In genomic region chr19:45240026-45240425, GRCm38 (mm10) we compare ENCODE assay signal across 29 mouse cellular contexts. TPM values are rescaled to one million over a fixed set of nuclear protein-coding genes. Genes with fewer than 3 reads are reported as not detected.
DNase-seq lines count a peak whose midpoint lies in the region; ATAC-seq and TF ChIP-seq lines count a peak whose summit lies in the region.
"Had no signal": no experiment of that assay in that cellular context is flagged by ENCODE, and none has a peak within 500 bp of the region (broad histone marks: within the 10 kb centered on the region; RNA-seq: fewer than 3 reads in every experiment).

No protein-coding gene starts in this region.

- no peak overlapping the region for H3K4me2 ChIP-seq in hindbrain, embryonic 11.5 days (replicated peaks; ENCODE audit: low read depth, low read length)
- H3K4me2 ChIP-seq in hindbrain, embryonic 16.5 days (ENCODE audit: low read length) = no peak overlapping the region
- H3K4me2 ChIP-seq in neural tube, embryonic 11.5 days (ENCODE audit: low read depth) = no peak overlapping the region
- H3K4me2 ChIP-seq in kidney, embryonic 15.5 days = no peak overlapping the region
- H3K4me2 ChIP-seq in liver, embryonic 12.5 days = no peak overlapping the region
- H3K4me2 ChIP-seq: embryonic facial prominence, embryonic 13.5 days; forebrain, embryonic 12.5 days; forebrain, embryonic 15.5 days; heart, embryonic 13.5 days; hindbrain, embryonic 12.5 days; hindbrain, embryonic 15.5 days; intestine, embryonic 15.5 days had no signal

- ATAC-seq in hindbrain, embryonic 11.5 days (ENCODE audit: low FRiP score) = no peak
- ATAC-seq in hindbrain, embryonic 16.5 days = no peak
- no peak for ATAC-seq in neural tube, embryonic 11.5 days (ENCODE audit: insufficient read depth, low FRiP score, low TSS enrichment)
- no peak for ATAC-seq in kidney, embryonic 15.5 days (replicated peaks; ENCODE audit: low FRiP score)
- ATAC-seq in liver, embryonic 12.5 days = no peak
- ATAC-seq: CD4-positive, CD25-positive, alpha-beta regulatory T cell, adult 4 months; forebrain, embryonic 15.5 days; intestine, embryonic 15.5 days had no signal

- DNase-seq in hindbrain, embryonic 11.5 days (ENCODE audit: low spot score) = peak; percentile 24
- peak; percentile 89 for DNase-seq in gastrocnemius, adult 2 months
- peak; percentile 40 for DNase-seq in gastrocnemius, postnatal 10 days
- DNase-seq in neural tube, embryonic 11.5 days (ENCODE audit: low spot score) = peak; percentile 9
- no peak for DNase-seq in ovary, postnatal 10 days (ENCODE audit: low spot score)
- DNase-seq: adrenal gland, adult 8-10 months; adrenal gland, postnatal 25 days; cerebellum, adult 11-12 months; cerebellum, adult 8-10 months; heart, adult 2 months; heart, postnatal 14 days; heart, postnatal 4 days had no signal

- TF ChIP-seq CTCF in gastrocnemius, adult 2 months (IDR thresholded peaks at IDR 0.05) = no peak

- H3K4me1 ChIP-seq in hindbrain, embryonic 11.5 days (replicated peaks; ENCODE audit: control insufficient read depth, insufficient read depth, low read length) = peaks cover 3% of the 10 kb centered on the region
- peaks cover 9% of the 10 kb centered on the region for H3K4me1 ChIP-seq in hindbrain, embryonic 16.5 days (ENCODE audit: control insufficient read depth, insufficient read depth, low read depth, low read length)
- H3K4me1 ChIP-seq in neural tube, embryonic 11.5 days (ENCODE audit: control insufficient read depth, insufficient read depth, low read length) = no peaks in the 10 kb centered on the region
- H3K4me1 ChIP-seq in kidney, embryonic 15.5 days = peaks cover 38% of the 10 kb centered on the region
- peaks cover 18% of the 10 kb centered on the region for H3K4me1 ChIP-seq in liver, embryonic 12.5 days

- WGBS in hindbrain, embryonic 11.5 days = 0% methylated on average over 2 of the region's 2 CpGs
- 17% methylated on average over 2 of the region's 2 CpGs for WGBS in hindbrain, embryonic 16.5 days
- WGBS in neural tube, embryonic 11.5 days = 3% methylated on average over 2 of the region's 2 CpGs
- WGBS in kidney, embryonic 15.5 days = 8% methylated on average over 2 of the region's 2 CpGs
- 11% methylated on average over 2 of the region's 2 CpGs for WGBS in liver, embryonic 12.5 days (ENCODE audit: insufficient replicate concordance)

- H3K36me3 ChIP-seq in hindbrain, embryonic 11.5 days (ENCODE audit: control insufficient read depth, insufficient read depth, low read length) = no peaks in the 10 kb centered on the region
- H3K36me3 ChIP-seq in hindbrain, embryonic 16.5 days (ENCODE audit: control insufficient read depth, insufficient read depth, low read length) = no peaks in the 10 kb centered on the region
- no peaks in the 10 kb centered on the region for H3K36me3 ChIP-seq in neural tube, embryonic 11.5 days (ENCODE audit: control insufficient read depth, insufficient read depth, low read length)
- no peaks in the 10 kb centered on the region for H3K36me3 ChIP-seq in kidney, embryonic 15.5 days
- no peaks in the 10 kb centered on the region for H3K36me3 ChIP-seq in liver, embryonic 12.5 days
- H3K36me3 ChIP-seq: embryonic facial prominence, embryonic 10.5 days; embryonic facial prominence, embryonic 13.5 days; forebrain, embryonic 12.5 days; forebrain, embryonic 15.5 days; heart, embryonic 10.5 days; heart, embryonic 13.5 days; hindbrain, embryonic 12.5 days; hindbrain, embryonic 15.5 days; intestine, embryonic 15.5 days had no signal

- no peak overlapping the region for H3K27ac ChIP-seq in hindbrain, embryonic 11.5 days (ENCODE audit: low read depth, low read length)
- H3K27ac ChIP-seq in hindbrain, embryonic 16.5 days (ENCODE audit: low read depth, low read length) = no peak overlapping the region
- H3K27ac ChIP-seq in gastrocnemius, adult 2 months = peak overlapping the region; percentile 98
- H3K27ac ChIP-seq in neural tube, embryonic 11.5 days (ENCODE audit: low read depth, low read length) = no peak overlapping the region
- no peak overlapping the region for H3K27ac ChIP-seq in kidney, embryonic 15.5 days
- H3K27ac ChIP-seq in liver, embryonic 12.5 days = no peak overlapping the region
- H3K27ac ChIP-seq: embryonic facial prominence, embryonic 10.5 days; embryonic facial prominence, embryonic 13.5 days; forebrain, embryonic 12.5 days; forebrain, embryonic 15.5 days; heart, adult 2 months; heart, embryonic 10.5 days; heart, embryonic 13.5 days; hindbrain, embryonic 12.5 days; hindbrain, embryonic 15.5 days; intestine, embryonic 15.5 days had no signal

- peaks cover 95% of the 10 kb centered on the region for H3K27me3 ChIP-seq in hindbrain, embryonic 11.5 days (ENCODE audit: control insufficient read depth, insufficient read depth, low read length)
- H3K27me3 ChIP-seq in hindbrain, embryonic 16.5 days (replicated peaks; ENCODE audit: control insufficient read depth, insufficient read depth, low read length) = peaks cover 51% of the 10 kb centered on the region
- peaks cover 99% of the 10 kb centered on the region for H3K27me3 ChIP-seq in neural tube, embryonic 11.5 days (ENCODE audit: control insufficient read depth, insufficient read depth, low read length)
- H3K27me3 ChIP-seq in kidney, embryonic 15.5 days = peaks cover 99% of the 10 kb centered on the region
- peaks cover 99% of the 10 kb centered on the region for H3K27me3 ChIP-seq in liver, embryonic 12.5 days (replicated peaks)

- H3K4me3 ChIP-seq in hindbrain, embryonic 11.5 days (ENCODE audit: low read depth, low read length) = no peak overlapping the region
- no peak overlapping the region for H3K4me3 ChIP-seq in hindbrain, embryonic 16.5 days (ENCODE audit: low read length)
- H3K4me3 ChIP-seq in gastrocnemius, adult 2 months = peak overlapping the region; percentile 9; the same call in 1 of the 2 replicates
- no peak overlapping the region for H3K4me3 ChIP-seq in neural tube, embryonic 11.5 days (ENCODE audit: low read depth, low read length)
- no peak overlapping the region for H3K4me3 ChIP-seq in kidney, embryonic 15.5 days (replicated peaks)
- no peak overlapping the region for H3K4me3 ChIP-seq in liver, embryonic 12.5 days
- H3K4me3 ChIP-seq: embryonic facial prominence, embryonic 10.5 days; embryonic facial prominence, embryonic 13.5 days; erythroblast, embryonic 14.5 days; forebrain, embryonic 12.5 days; forebrain, embryonic 15.5 days; heart, adult 2 months; heart, embryonic 10.5 days; heart, embryonic 13.5 days; hindbrain, embryonic 12.5 days; hindbrain, embryonic 15.5 days; intestine, embryonic 15.5 days had no signal

- intact Hi-C loops in gastrocnemius, adult 2 months (cut with DNase I) = no loop called here

- no peak overlapping the region for H3K9ac ChIP-seq in hindbrain, embryonic 11.5 days (ENCODE audit: low read depth, low read length)
- no peak overlapping the region for H3K9ac ChIP-seq in hindbrain, embryonic 16.5 days (ENCODE audit: low read depth, low read length)
- H3K9ac ChIP-seq in neural tube, embryonic 11.5 days (ENCODE audit: low read length) = no peak overlapping the region
- no peak overlapping the region for H3K9ac ChIP-seq in kidney, embryonic 15.5 days
- H3K9ac ChIP-seq in liver, embryonic 12.5 days = no peak overlapping the region
- H3K9ac ChIP-seq: embryonic facial prominence, embryonic 13.5 days; forebrain, embryonic 12.5 days; forebrain, embryonic 15.5 days; heart, embryonic 13.5 days; hindbrain, embryonic 12.5 days; hindbrain, embryonic 15.5 days; intestine, embryonic 15.5 days had no signal

- no peaks in the 10 kb centered on the region for H3K9me3 ChIP-seq in hindbrain, embryonic 11.5 days (ENCODE audit: control insufficient read depth, low read length)
- no peaks in the 10 kb centered on the region for H3K9me3 ChIP-seq in hindbrain, embryonic 16.5 days (ENCODE audit: control insufficient read depth, low read length)
- no peaks in the 10 kb centered on the region for H3K9me3 ChIP-seq in neural tube, embryonic 11.5 days (ENCODE audit: control insufficient read depth, low read length)
- no peaks in the 10 kb centered on the region; the same call in 1 of the 2 replicates for H3K9me3 ChIP-seq in kidney, embryonic 15.5 days (replicated peaks)
- no peaks in the 10 kb centered on the region for H3K9me3 ChIP-seq in liver, embryonic 12.5 days (replicated peaks)
- H3K9me3 ChIP-seq: embryonic facial prominence, embryonic 10.5 days; embryonic facial prominence, embryonic 13.5 days; forebrain, embryonic 12.5 days; forebrain, embryonic 15.5 days; heart, embryonic 10.5 days; heart, embryonic 13.5 days; hindbrain, embryonic 12.5 days; hindbrain, embryonic 15.5 days; intestine, embryonic 15.5 days had no signal

RNA-seq across cellular contexts. Expression of gene Lbx1, which starts 4.4 kb away (rescaled TPM):
- polyA plus RNA-seq in hindbrain, embryonic 11.5 days (2014; fragmentation: Nextera tagmentation; extraction: Ambion mirVana) = 7.6 and 8.5 TPM in 2 replicates
- 6.9 and 7.3 TPM in 2 replicates for polyA plus RNA-seq in hindbrain, embryonic 16.5 days (2015; fragmentation: Nextera tagmentation; extraction: Ambion mirVana)
- 10 to 100 TPM; 46.0 to 66.8 TPM for total RNA-seq in gastrocnemius, adult 2 months (2021)
- 10 to 100 TPM; 35.2 to 36.1 TPM for total RNA-seq in gastrocnemius, postnatal 10 days (2021)
- 7.7 TPM in 2 replicates for polyA plus RNA-seq in neural tube, embryonic 11.5 days (2014; fragmentation: Nextera tagmentation; extraction: Ambion mirVana)
- 0.06 and 0.14 TPM in 2 replicates for polyA plus RNA-seq in kidney, embryonic 15.5 days (2015; fragmentation: Nextera tagmentation; extraction: Ambion mirVana)
- 0.07 and 0.08 TPM in 2 replicates for polyA plus RNA-seq in liver, embryonic 12.5 days (2016; fragmentation: Nextera tagmentation; extraction: Ambion mirVana)
- total RNA-seq: adrenal gland, adult 8-10 months; adrenal gland, postnatal 25 days; granulocyte monocyte progenitor cell, adult 5-6 weeks; heart, postnatal 14 days; heart, postnatal 4 days; MEL had no signal
- polyA plus RNA-seq: CD4-positive, CD25-positive, alpha-beta regulatory T cell, adult 4 months; erythroblast, embryonic 14.5 days; forebrain, embryonic 12.5 days; forebrain, embryonic 15.5 days; heart, adult 2 months; heart, embryonic 13.5 days; heart, embryonic 16.5 days had no signal
